Mouse (Mus musculus): ENCODE results near the gene Tead3. TPM values are rescaled to one million over a fixed set of nuclear protein-coding genes. Genes with fewer than 3 reads are reported as not detected.

Tead3 gene
- total and polyA plus RNA-seq, 3 experiments, result 0.42 TPM; not detected in 2

- DNase-seq (ENCODE audit: extremely low read depth), result no peak
- peaks cover 6% of the 10 kb centered on the region for H3K9me3 ChIP-seq (replicated peaks; ENCODE audit: low read length)
These were observed 1.2 kb downstream of the Tead3 start for GRCm38 (mm10) chr17:28349264-28349880.

GRCm38 (mm10) chr17:28348211-28348610 lies 2.4 kb downstream of the Tead3 start:
- Histone ChIP-seq H3K27ac (ENCODE audit: insufficient read depth, low read depth) (no peak overlapping the region), H3K9ac (ENCODE audit: insufficient read depth, low read depth) (no peak overlapping the region), H3K4me3 (replicated peaks in 1 of 3; ENCODE audit: low read depth in 2 of 3, low read length in 2 of 3, poor library complexity in 1 of 3) (no peak overlapping the region), H3K4me2 (ENCODE audit: insufficient read depth, low read depth, poor library complexity, severe bottlenecking) (no peak overlapping the region), H3K9me3 (replicated peaks; ENCODE audit: low read length) (no peaks in the 10 kb centered on the region), H3K27me3 (replicated peaks) (peaks cover 77% of the 10 kb centered on the region), H3K79me2 (replicated peaks; ENCODE audit: control insufficient read depth, extremely low read depth, insufficient read depth, poor library complexity, severe bottlenecking) (no peaks in the 10 kb centered on the region), H3K4me1 (ENCODE audit: control insufficient read depth in 1 of 2, insufficient read depth in 2 of 2) (peaks cover 11 to 21% of the 10 kb centered on the region in 2 experiments; a peak in 3 of 4 replicates), H3K36me3 (replicated peaks in 1 of 2; ENCODE audit: control insufficient read depth in 1 of 2, insufficient read depth in 1 of 2, low read length in 1 of 2) (no peaks in the 10 kb centered on the region)
- dilution Hi-C loops (cut with MboI; ENCODE audit: extremely low pct_ligation_motif_present, extremely low pct_unique_long_range_greater_than_20kb, low sequenced_read_pairs) (no loop called here), in situ Hi-C loops (cut with MboI; ENCODE audit: low pct_ligation_motif_present, low pct_unique_long_range_greater_than_20kb, low sequenced_read_pairs) (no loop called here)
- TF ChIP-seq ZKSCAN1 (IDR thresholded peaks at IDR 0.05; ENCODE audit: borderline replicate concordance, low read depth, low read length) (no peak), MAFK (IDR thresholded peaks at IDR 0.05; ENCODE audit: insufficient replicate concordance, low read length) (no peak), SMC3 (IDR thresholded peaks at IDR 0.05; ENCODE audit: low read depth, low read length) (no peak), SIN3A (IDR thresholded peaks at IDR 0.05; ENCODE audit: low read length) (no peak), ZMIZ1 (IDR thresholded peaks at IDR 0.05; ENCODE audit: low read depth, low read length) (no peak), PAX5 (IDR thresholded peaks at IDR 0.05; ENCODE audit: low read length) (no peak), MAZ (IDR thresholded peaks at IDR 0.05; ENCODE audit: low read depth, low read length) (no peak), ZNF384 (IDR thresholded peaks at IDR 0.05; ENCODE audit: low read depth, low read length) (no peak), CTCF (conservative IDR thresholded peaks at IDR 0.05 in 1 of 2, IDR thresholded peaks at IDR 0.05 in 1 of 2; ENCODE audit: low read depth in 2 of 2, low read length in 2 of 2) (no peak)
- no peak for DNase-seq (ENCODE audit: extremely low read depth)

More at GRCm38 (mm10) chr17:28349264-28349880, 1.2 kb downstream of the Tead3 start:
- TF ChIP-seq USF1 (IDR thresholded peaks at IDR 0.05; ENCODE audit: low read depth, low read length), result no peak
- TF ChIP-seq EP300 (IDR thresholded peaks at IDR 0.05; ENCODE audit: low read length), result no peak
- no peak for TF ChIP-seq MEF2A (IDR thresholded peaks at IDR 0.05; ENCODE audit: borderline replicate concordance, low read depth, low read length)
- TF ChIP-seq JUN (IDR thresholded peaks at IDR 0.05; ENCODE audit: insufficient read depth, low read depth, low read length), result no peak
- no peak for TF ChIP-seq SIN3A (IDR thresholded peaks at IDR 0.05; ENCODE audit: low read length)
- no peak for TF ChIP-seq ZMIZ1 (IDR thresholded peaks at IDR 0.05; ENCODE audit: low read depth, low read length)
- no peak for TF ChIP-seq NRF1 (IDR thresholded peaks at IDR 0.05; ENCODE audit: low read depth, low read length)
- no peak for TF ChIP-seq BHLHE40 (IDR thresholded peaks at IDR 0.05; ENCODE audit: low read depth, low read length)
- TF ChIP-seq MAZ (IDR thresholded peaks at IDR 0.05; ENCODE audit: low read depth, low read length), result no peak
- no peak for TF ChIP-seq USF2 (conservative IDR thresholded peaks at IDR 0.05; ENCODE audit: low read depth, low read length)
- TF ChIP-seq TBP (conservative IDR thresholded peaks at IDR 0.05; ENCODE audit: low read depth, low read length), result no peak
- TF ChIP-seq SMC3 (IDR thresholded peaks at IDR 0.05; ENCODE audit: low read depth, low read length), result no peak
- no peak for TF ChIP-seq E2F4 (IDR thresholded peaks at IDR 0.05; ENCODE audit: insufficient replicate concordance, low read depth, low read length)
- TF ChIP-seq KAT2A (IDR thresholded peaks at IDR 0.05; ENCODE audit: insufficient replicate concordance, low read length), result no peak
- TF ChIP-seq JUND (conservative IDR thresholded peaks at IDR 0.05; ENCODE audit: low read depth, low read length), result no peak
- no peak for TF ChIP-seq CHD2 (IDR thresholded peaks at IDR 0.05; ENCODE audit: low read length)
- no peak for TF ChIP-seq RAD21 (IDR thresholded peaks at IDR 0.05; ENCODE audit: low read depth, low read length)
- TF ChIP-seq MAX (IDR thresholded peaks at IDR 0.05; ENCODE audit: low read length), result no peak
- Histone ChIP-seq H3K4me1 (ENCODE audit: control insufficient read depth in 1 of 2, insufficient read depth in 2 of 2) (peaks cover 11 to 16% of the 10 kb centered on the region in 2 experiments; a peak in 3 of 4 replicates), H3K4me2 (ENCODE audit: insufficient read depth, low read depth, poor library complexity, severe bottlenecking) (no peak overlapping the region), H3K27ac (ENCODE audit: insufficient read depth, low read depth) (no peak overlapping the region), H3K79me2 (replicated peaks; ENCODE audit: control insufficient read depth, extremely low read depth, insufficient read depth, poor library complexity, severe bottlenecking) (no peaks in the 10 kb centered on the region), H3K27me3 (replicated peaks) (peaks cover 79% of the 10 kb centered on the region), H3K9ac (ENCODE audit: insufficient read depth, low read depth) (no peak overlapping the region), H3K4me3 (replicated peaks in 1 of 3; ENCODE audit: low read depth in 2 of 3, low read length in 2 of 3, poor library complexity in 1 of 3) (no peak overlapping the region), H3K36me3 (replicated peaks in 1 of 2; ENCODE audit: control insufficient read depth in 1 of 2, insufficient read depth in 1 of 2, low read length in 1 of 2) (no peaks in the 10 kb centered on the region)
- dilution Hi-C loops (cut with MboI; ENCODE audit: extremely low pct_ligation_motif_present, extremely low pct_unique_long_range_greater_than_20kb, low sequenced_read_pairs), result no loop called here
- in situ Hi-C loops (cut with MboI; ENCODE audit: low pct_ligation_motif_present, low pct_unique_long_range_greater_than_20kb, low sequenced_read_pairs), result no loop called here
